Mouse (Mus musculus) layer of hippocampus, adult 18-20 months (tissue): ENCODE results near the gene Pdzrn4. TPM values are rescaled to one million over a fixed set of nuclear protein-coding genes. Genes with fewer than 3 reads are reported as not detected.
A peak's percentile ranks its signal among the peaks of the same experiment; 100 is the strongest.

Source experiments
- DNase-seq, 2 experiments: peaks; one replicate each; pipeline ENCODE4 v3.0.0; 2022; ENCODE audit warnings: low spot score in 2 of 2
- total RNA-seq, 2 experiments: library from RNA; stranded (reverse); gene quantifications; 2 replicates each; pipeline ENCODE4 v1.2.3; 2021

Pdzrn4 gene
- total RNA-seq, 2 experiments from 2014 or later: 6.6 to 6.8 TPM

DNA sequence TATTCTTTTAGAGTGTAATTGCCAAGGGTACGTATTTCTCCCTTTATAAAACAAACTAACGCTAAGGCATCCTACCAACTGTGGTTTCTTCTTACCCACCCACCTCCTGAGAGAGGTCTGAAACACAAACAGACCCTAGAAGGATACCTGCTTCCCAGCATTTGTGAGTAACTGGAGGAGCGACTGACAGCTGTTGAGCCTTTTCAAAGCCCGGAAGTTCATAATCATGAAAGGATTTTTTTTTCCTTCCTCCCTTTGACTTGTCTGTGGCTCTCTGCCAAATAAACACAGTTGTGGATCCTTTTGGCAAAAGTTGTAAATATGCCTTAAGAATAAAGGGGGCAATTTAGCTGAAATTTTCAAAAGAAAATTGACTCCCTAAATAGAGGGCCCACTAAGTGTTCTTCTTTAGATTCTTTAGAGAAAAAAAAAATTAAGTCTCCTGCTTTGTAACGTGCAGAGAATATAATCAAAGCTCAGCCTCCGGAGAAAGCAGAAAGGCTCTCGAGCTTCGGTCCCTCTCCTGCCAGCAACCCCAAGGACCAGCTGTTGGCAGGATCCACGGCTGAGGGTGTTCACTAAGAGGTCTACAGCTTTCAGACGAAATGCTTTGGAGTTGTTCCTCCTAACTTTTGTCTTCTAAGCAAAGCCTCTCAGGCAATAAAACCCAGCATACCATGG, 299.7 kb downstream of the Pdzrn4 start:
- DNase-seq: no peak

DNA sequence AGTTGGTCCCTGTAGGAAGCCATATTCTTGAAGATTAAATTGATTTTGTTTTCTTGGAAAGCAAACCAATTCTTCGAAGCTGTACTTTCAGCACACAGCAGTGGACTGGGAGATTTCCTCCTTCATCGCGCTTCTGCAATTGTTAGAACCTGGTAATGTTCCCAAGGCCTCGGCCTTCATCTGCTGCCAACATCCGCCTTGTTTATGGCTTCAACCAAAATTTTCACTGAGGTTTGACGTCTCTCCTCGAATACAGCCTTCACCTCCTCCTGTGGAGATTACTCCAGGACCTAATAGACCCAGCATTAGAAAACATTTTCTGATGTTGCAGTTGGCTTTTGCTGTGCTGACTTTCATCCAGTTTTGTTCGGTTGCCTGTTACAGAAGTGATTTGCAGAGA, 307.5 kb downstream of the Pdzrn4 start:
- DNase-seq: no peak

DNA sequence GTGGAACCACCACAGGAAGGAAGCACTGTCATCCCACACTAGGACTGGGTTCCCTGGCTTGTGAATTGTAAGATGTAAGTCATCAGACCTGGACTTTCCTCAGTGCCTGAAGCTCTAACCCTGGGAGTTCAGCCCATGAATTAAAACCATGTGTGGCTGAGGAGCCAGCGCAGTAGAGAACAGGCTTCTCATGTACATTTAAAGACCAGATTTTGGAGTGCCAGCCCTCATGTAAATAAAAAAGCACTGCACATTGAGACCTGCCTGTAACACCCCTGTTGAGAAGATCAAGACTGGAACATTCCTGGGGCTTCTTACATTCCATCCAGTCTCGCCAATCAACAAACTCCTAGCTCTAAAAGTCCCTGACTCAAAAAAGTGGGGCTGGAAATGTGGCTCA, 342.0 kb downstream of the Pdzrn4 start:
- DNase-seq: no peak

- no peak for DNase-seq
These were observed 343.2 kb downstream of the Pdzrn4 start for GRCm38 (mm10) chr15:92739887-92740286.

DNA sequence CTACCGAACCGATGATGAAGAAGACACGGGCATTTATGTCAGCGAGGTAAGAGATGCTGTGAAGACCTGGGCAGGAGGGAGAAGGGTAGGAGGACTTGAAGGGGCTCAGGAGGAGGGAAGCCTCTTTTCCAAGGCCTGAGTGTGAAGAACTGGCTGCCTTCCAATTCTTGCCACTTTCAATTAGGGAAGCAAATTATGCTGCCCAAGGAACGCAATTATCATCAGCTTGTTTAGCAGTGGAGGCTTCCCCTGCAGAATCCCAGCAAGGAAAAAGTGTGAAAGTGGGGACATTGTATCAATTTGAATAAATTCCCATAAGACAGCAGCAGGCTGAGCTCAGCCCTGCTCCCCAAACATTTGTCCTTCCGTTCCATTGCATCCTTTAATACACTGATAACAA, 346.9 kb downstream of the Pdzrn4 start:
- no peak for DNase-seq

GRCm38 (mm10) chr15:92746081-92746480, 349.4 kb downstream of the Pdzrn4 start:
- DNase-seq: no peak

- DNase-seq: no peak
These were observed 355.5 kb downstream of the Pdzrn4 start for GRCm38 (mm10) chr15:92752167-92752566.

DNA sequence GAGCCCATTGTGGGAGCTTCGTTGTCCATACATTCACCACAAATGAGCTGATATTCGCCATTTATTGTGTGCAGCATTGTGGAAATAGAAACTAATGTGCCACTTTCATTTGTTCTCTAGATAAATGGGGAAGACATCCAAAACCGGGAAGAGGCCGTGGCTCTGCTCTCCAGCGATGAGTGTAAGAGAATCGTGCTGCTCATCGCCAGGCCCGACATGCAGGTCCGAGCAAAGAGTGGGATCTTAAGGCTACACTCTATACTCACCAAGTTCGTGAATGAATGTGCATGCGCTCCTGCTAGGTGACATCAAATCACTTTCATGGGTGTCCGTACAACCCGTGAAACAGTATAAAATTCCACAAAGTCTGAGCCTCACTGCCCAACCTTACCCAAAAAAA, 355.9 kb downstream of the Pdzrn4 start:
- no peak for DNase-seq

- no peak for DNase-seq
These were observed 360.6 kb downstream of the Pdzrn4 start for GRCm38 (mm10) chr15:92757085-92757903.

DNA sequence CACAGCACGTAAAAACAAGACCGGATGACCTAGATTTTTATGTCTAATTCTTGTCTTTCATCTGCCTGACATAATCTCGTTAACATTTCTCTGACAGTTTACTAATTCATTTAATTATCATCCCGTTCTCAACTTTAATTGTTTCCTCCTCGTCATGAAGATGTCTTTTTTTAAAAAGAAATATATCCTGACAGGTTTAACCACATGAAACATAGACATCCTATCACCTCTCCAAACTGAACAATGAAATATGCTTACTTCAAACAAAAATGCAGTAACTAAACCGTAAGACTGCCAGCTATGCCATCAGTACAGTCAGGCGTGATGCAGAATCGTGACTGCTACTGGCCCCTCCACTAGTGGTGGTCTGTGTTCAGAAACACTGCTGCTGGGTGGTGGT, 362.3 kb downstream of the Pdzrn4 start:
- DNase-seq: no peak

DNA sequence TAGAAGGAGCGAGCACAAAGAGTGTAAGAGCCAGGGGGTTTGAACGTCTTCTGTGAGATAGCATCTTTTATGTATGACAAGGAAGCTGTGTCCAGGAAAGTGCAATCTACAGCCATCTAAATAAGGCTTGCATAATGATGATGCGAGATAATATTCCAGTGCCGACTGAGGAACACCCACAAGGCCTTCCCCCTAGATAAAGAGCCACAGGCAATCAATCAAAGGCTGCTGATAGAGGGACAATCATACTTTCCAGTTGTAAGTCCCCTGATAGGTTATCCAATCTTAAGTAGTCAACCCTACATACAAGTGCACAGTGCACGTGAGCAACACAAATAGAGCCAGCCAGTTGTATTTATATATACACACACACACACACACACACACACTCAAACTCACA, 366.6 kb downstream of the Pdzrn4 start:
- DNase-seq: no peak

GRCm38 (mm10) chr15:92769535-92769934, 372.9 kb downstream of the Pdzrn4 start:
- no peak for DNase-seq

DNA sequence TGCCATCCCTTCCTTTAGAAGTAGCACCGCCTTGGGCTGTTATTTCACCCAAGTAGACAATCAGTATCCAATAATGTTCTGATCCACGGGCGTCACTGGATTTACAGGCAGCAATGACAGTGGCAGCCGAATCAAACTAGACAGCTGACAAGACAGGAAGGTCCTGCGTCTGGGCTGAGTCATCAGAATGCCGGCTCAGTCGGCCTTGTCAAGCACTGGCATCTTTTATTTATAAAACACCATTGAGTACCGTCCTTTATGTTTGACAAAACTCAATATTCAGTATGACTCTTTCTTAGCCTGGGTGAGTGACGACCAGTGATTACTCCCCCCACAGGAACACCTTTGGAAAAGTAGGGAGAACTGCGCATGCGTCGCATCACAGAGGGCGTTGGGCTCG, 391.4 kb downstream of the Pdzrn4 start:
- peak in 1 of 2 experiments; percentile 3 for DNase-seq

DNA sequence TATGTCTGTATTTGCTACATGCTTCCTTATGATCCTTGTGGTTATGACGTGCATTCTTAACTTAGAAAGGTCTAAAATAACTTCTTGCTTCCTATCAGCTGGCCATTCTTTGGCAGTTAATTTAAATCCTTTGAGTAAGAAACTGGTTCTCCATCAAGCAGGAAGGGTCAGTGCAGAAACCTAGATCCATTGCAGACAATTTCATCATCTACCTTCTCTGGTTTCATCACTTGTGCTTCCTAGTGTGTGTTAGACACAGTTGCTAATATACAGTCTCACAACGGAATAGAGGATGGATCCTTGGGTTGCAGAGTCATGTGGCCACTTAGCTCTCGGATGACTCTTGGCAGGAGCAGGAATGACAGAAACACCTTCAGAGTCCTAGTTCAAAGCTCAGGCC, 397.6 kb downstream of the Pdzrn4 start:
- DNase-seq: no peak

GRCm38 (mm10) chr15:92805934-92806333, 409.3 kb downstream of the Pdzrn4 start:
- peak in 1 of 2 experiments; percentile 33 for DNase-seq

- no peak for DNase-seq
These were observed 409.7 kb downstream of the Pdzrn4 start for GRCm38 (mm10) chr15:92806352-92806751.
